Mouse (Mus musculus) 416B (cell line): ENCODE measurements around the gene Gm20388.
"Not testable (repeated sequence)": the region's sequence is repeated elsewhere in the genome, so short reads cannot be mapped to it uniquely, and the experiment has no call there.

Experiments
- DNase-seq: peaks from one replicate; pipeline ENCODE4 v3.0.0; 2011; ENCODE audit warnings: low read depth

Gene Gm20388

GRCm38 (mm10) chr8:123492898-123493297 is 3582.3 kb downstream of the Gm20388 start:
- no peak for DNase-seq

- DNase-seq: peak; percentile 26
Measured at GRCm38 (mm10) chr8:123497699-123498098, 3587.1 kb downstream of the Gm20388 start.

- no peak for DNase-seq
Measured at GRCm38 (mm10) chr8:123498963-123499362, 3588.3 kb downstream of the Gm20388 start.

DNA sequence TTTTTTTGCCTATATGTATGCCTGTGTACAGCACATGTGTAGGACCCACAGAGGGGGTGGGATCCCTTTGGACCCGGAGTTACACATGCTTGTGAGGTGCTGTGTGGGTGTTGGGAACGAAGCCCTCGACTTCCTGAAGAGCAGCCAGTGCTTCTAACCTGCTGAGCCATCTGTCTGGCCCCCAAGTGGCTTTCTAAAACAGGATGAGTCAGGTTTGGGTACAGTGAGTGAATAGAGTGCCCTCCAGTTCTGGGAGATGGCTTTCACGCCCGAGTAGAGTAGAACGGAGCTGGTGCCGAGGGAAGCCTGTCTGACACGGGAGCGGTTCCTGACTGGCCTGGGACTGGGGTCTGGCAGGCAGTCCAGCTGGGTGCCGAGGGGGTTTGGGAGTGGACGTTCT is 3588.9 kb downstream of the Gm20388 start:
- DNase-seq: no peak

- DNase-seq: no peak
Measured at GRCm38 (mm10) chr8:123502192-123502591, 3591.6 kb downstream of the Gm20388 start.

DNA sequence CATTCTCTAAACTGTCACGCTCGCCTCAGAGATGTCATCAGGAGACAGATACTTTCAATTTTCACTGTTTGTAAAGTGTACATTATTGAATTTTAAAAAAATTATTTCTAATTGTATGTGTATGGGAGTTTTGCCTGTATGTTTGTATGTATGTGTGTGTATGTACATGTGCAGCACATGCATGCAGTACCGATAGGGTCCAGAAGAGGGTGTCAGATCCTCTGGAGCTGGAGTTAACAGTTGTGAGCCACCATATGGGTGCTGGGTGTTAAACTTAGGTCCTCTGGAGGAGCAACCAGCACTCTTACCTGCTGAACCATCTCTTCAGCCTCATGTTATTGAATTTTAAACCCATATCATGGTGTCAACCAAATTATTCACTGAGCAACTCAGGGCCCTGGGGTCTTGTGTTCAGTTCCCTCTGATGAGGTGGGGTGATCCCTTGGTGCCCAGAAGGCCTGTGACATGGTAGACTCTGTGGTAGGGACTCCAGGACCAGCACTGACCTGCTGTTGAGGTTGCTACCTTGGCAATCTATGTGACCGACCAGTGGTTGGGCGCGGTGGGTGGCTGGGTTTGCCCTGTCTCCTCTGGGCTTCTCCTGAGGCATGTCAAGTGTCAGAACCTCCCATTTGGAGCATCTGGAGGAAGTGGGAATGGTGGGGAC is 3593.3 kb downstream of the Gm20388 start:
- no peak for DNase-seq

- DNase-seq: no peak
Measured at GRCm38 (mm10) chr8:123504591-123505195, 3594.1 kb downstream of the Gm20388 start.

DNA sequence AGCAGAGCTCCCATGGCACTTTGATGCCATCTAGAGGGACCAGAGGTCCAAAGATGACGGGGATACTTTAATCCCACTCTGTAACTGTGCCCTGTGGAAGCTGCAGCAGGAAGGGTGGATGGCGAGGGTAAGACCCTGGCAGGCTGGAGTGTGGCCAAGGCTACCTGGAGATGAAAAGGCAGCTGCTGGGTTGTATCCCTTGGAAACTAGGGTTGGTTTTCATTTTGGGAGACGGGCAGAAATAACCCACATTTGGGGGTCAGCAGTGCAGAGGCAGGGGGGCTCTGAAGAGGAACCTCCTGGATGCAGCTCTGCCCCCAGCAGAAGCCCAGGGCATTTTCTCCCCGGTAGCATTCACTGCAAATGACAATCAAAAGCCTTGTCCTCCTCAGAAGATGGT is 3594.6 kb downstream of the Gm20388 start:
- no peak for DNase-seq

- no peak for DNase-seq
Measured at GRCm38 (mm10) chr8:123505695-123506094, 3595.1 kb downstream of the Gm20388 start.

DNA sequence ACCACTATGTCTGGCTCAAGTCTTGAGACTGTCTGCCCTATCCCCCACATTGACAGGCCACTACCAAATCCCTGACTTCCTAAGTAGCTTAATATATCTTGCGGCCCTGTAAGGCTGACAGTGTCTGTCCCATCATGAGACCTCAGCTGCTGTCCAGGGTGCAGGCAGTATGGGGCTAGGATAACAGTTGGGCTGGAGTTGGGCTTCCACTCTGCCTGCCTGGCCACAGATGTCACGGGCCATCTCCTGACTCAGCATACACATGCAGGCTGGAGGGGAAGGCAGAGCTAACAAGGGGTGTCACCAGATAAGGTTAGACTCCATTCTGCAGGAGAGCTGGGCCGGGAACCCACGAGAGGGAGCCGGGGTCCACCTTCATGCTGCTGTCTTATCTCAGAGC is 3596.5 kb downstream of the Gm20388 start:
- DNase-seq: no peak

GRCm38 (mm10) chr8:123510819-123511218 is 3600.2 kb downstream of the Gm20388 start:
- DNase-seq: no peak

- DNase-seq: no peak
Measured at GRCm38 (mm10) chr8:123514136-123514535, 3603.5 kb downstream of the Gm20388 start.

GRCm38 (mm10) chr8:123514781-123515539 is 3604.3 kb downstream of the Gm20388 start, which contains the start of gene Dbndd1:
Gene Dbndd1, minus strand, starts transcription at chr8:123515463.
- DNase-seq: no peak

DNA sequence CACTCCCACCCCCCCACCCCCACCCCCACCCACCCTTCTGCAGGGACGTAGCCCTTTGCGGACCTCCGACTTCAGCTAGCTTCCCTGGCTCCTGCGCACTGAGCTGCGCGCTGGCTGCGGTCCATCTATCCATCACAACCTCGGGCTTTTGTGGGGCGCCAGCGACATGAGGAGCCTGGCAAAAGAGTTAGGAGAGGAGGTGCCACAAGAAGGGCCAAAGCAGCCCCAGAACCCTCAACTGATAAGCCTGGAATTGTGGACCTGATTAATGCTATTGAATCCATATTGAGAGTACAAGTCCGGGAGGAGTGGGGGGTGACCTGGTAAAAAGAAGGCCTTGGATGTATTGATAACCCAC is 3604.9 kb downstream of the Gm20388 start:
- no peak for DNase-seq

DNA sequence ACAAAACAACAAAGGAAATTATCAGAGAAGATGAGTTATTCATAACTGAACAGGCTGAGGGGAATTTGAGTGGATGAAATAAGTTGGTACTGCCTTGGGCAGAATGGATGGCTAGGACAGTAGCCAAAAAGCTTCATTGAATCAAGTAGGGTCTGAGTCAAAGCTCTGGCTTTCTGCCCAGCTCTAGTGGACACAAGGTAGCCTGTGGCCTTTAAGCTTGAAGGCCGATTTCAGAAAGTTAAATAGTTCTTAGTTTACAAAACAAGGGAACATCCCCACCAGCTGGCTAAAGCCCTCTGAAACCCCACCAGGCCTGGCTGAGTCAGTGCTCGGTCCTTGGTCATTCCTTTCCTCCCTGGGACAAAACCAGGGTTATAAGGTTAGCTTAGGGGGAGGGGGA is 3606.0 kb downstream of the Gm20388 start:
- DNase-seq: peak; percentile 57

GRCm38 (mm10) chr8:123518172-123518571 is 3607.5 kb downstream of the Gm20388 start:
- no peak for DNase-seq

GRCm38 (mm10) chr8:123518667-123519066 is 3608.0 kb downstream of the Gm20388 start, which contains the start of gene Gas8:
Gene Gas8, plus strand, starts transcription at chr8:123518834.
- DNase-seq: peak; percentile 97

DNA sequence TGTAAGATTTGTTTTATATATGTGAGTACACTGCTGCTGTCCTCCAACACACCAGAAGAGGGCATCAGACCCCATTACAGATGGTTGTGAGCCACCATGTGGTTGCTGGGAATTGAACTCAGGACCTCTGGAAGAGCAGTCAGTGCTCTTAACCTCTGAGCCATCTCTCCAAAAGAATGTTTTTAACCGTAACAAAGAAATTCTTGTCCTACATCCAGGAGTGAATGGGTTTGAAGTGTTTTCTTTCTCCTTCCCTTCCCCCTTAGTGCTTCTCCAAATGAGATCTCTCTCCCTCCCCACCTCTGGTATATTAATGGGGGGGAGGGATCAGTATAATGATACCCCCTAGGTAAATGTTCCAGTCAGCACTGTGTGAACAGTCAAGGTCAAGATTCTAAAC is 3609.4 kb downstream of the Gm20388 start:
- not testable (repeated sequence) for DNase-seq

DNA sequence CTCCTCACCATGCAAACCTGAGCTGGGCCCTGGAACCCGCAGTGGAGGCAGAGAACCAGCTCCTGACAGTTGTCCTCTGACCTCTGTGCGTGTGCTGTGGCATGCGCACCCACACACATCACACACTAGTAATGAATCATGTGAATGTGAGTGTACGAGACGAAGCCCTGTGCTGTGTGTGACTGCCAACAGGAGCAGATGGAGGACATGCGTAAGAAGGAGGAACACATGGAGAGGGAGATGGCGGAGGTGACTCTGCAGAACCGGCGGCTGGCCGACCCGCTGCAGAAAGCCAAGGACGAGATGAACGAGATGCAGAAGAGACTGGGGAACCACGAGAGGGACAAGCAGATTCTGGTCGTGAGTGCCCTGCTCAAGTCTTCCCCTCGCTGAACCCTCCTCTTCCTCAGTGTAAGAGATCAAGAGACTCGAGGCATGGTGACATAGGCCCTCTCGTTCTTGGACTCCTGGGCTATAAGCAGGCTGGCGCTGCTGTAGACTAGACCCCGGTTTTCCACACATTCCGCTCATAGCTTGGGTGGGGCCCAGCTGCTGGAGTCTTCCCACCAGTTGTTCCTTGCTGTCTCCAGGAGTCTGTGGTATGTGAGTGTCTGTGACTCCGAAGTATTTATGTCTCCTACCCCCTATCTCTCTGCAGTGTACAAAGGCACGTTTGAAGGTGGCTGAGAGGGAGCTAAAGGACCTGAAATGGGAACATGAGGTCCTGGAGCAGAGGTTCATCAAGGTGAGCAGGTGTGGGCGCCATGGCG is 3617.3 kb downstream of the Gm20388 start:
- no peak for DNase-seq

GRCm38 (mm10) chr8:123536242-123536989 is 3625.8 kb downstream of the Gm20388 start:
- DNase-seq: no peak

GRCm38 (mm10) chr8:123536990-123537380 is 3626.3 kb downstream of the Gm20388 start:
- no peak for DNase-seq

GRCm38 (mm10) chr8:123537641-123538040 is 3627.0 kb downstream of the Gm20388 start:
- DNase-seq: not testable (repeated sequence)
